Mouse (Mus musculus): ENCODE measurements around the gene Usp6nl.

DNA sequence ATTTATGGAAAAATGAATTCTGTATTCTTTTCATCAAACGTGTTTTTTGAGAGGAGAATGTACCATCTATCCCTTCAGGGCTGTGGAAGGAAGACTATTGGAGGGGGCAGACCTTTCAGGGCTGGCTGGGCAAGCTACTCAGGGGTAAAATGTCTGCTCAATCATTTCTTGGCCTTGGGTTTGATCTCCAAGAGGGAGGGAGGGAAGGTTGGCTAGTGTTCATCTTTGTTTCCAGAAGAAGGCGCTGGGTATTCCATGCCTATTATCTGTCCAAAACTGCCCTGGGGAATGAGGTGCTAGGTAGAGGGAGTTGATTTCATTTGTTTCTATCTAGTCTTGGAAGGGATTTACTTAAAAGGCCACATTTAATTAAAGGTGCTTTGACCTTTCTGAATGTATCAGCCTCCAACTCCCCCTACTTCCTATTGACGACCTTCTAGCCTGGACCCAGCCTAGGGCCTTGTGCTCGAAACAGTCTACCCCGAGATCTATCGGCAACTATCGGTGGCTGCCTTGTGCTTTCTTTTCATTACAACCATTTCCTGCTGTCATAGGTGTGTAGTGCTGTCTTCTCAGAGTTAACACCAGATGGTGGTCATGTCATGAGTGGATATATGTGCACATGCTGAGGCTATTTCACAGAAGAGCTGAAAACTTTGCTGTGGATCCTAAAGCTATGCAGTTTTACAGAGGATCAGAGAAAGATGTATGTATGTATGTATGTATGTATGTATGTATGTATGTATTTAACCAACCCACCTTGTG is 28.6 kb downstream of the Usp6nl start:
- TF ChIP-seq EP300 (IDR thresholded peaks at IDR 0.05; ENCODE audit: insufficient read depth, low read depth, low read length): no peak
- no peak for TF ChIP-seq CTCF (IDR thresholded peaks at IDR 0.05)

Data from heart, adult 2 months (tissue).